In the genomic region with DNA sequence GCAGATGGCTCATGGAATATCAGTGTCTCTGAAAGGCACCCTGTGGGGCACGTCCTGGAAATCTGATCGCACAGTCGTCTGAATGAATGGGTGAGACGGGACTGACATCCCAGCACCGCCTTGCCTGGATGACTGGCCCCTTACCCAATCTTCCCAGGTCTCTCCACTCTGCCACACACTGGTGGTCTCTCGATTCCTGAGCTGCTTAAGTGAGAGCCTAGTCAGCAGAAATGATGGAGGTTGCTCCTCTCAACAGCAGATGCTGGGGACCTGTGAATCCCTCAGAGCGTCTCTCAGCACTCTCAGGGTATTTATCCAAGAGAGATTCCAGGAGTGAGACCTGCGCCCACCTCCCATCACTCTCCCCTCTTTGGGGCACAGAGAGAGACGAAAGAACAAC, we compare ENCODE assay signal across 11 mouse cellular contexts. TPM values are rescaled to one million over a fixed set of nuclear protein-coding genes. Genes with fewer than 3 reads are reported as not detected.
DNase-seq lines count a peak whose midpoint lies in the region; ATAC-seq and TF ChIP-seq lines count a peak whose summit lies in the region.
"Had no signal": no experiment of that assay in that cellular context is flagged by ENCODE, and none has a peak within 500 bp of the region (broad histone marks: within the 10 kb centered on the region; RNA-seq: fewer than 3 reads in every experiment).

No protein-coding gene starts in this region.

- H3K9ac ChIP-seq in forebrain, embryonic 13.5 days = no peak overlapping the region
- H3K9ac ChIP-seq in forebrain, embryonic 11.5 days (ENCODE audit: low read length) = no peak overlapping the region
- H3K9ac ChIP-seq in neural tube, embryonic 12.5 days = no peak overlapping the region
- no peak overlapping the region for H3K9ac ChIP-seq in limb, embryonic 14.5 days (ENCODE audit: low read depth, low read length, severe bottlenecking)
- H3K9ac ChIP-seq in intestine, postnatal 0 days (ENCODE audit: low read depth, low read length) = no peak overlapping the region
- H3K9ac ChIP-seq: stomach, embryonic 15.5 days had no signal

- peak overlapping the region; percentile 34 for H3K4me2 ChIP-seq in forebrain, embryonic 13.5 days
- H3K4me2 ChIP-seq in forebrain, embryonic 11.5 days (ENCODE audit: low read depth, low read length, severe bottlenecking) = no peak overlapping the region
- peak overlapping the region; percentile 24; the same call in 1 of the 2 replicates for H3K4me2 ChIP-seq in neural tube, embryonic 12.5 days (replicated peaks)
- no peak overlapping the region for H3K4me2 ChIP-seq in limb, embryonic 14.5 days (replicated peaks; ENCODE audit: low read depth, low read length, severe bottlenecking)
- no peak overlapping the region for H3K4me2 ChIP-seq in intestine, postnatal 0 days (replicated peaks; ENCODE audit: low read depth)
- H3K4me2 ChIP-seq: stomach, embryonic 15.5 days had no signal

- no peaks in the 10 kb centered on the region for H3K27me3 ChIP-seq in forebrain, embryonic 13.5 days
- no peaks in the 10 kb centered on the region for H3K27me3 ChIP-seq in forebrain, embryonic 11.5 days (ENCODE audit: control insufficient read depth, insufficient read depth, low read length)
- no peaks in the 10 kb centered on the region for H3K27me3 ChIP-seq in neural tube, embryonic 12.5 days (replicated peaks)
- H3K27me3 ChIP-seq in limb, embryonic 14.5 days (ENCODE audit: control insufficient read depth, insufficient read depth, low read length) = no peaks in the 10 kb centered on the region
- H3K27me3 ChIP-seq in intestine, postnatal 0 days (replicated peaks; ENCODE audit: control insufficient read depth, insufficient read depth, low read length) = no peaks in the 10 kb centered on the region
- H3K27me3 ChIP-seq: stomach, embryonic 15.5 days had no signal

- no peaks in the 10 kb centered on the region for H3K9me3 ChIP-seq in forebrain, embryonic 13.5 days (replicated peaks)
- H3K9me3 ChIP-seq in forebrain, embryonic 11.5 days (ENCODE audit: control insufficient read depth, low read length) = no peaks in the 10 kb centered on the region
- H3K9me3 ChIP-seq in neural tube, embryonic 12.5 days = no peaks in the 10 kb centered on the region
- H3K9me3 ChIP-seq in limb, embryonic 14.5 days (ENCODE audit: control insufficient read depth, low read length) = no peaks in the 10 kb centered on the region
- no peaks in the 10 kb centered on the region for H3K9me3 ChIP-seq in intestine, postnatal 0 days (ENCODE audit: control insufficient read depth)
- H3K9me3 ChIP-seq: stomach, embryonic 15.5 days had no signal

- no peaks in the 10 kb centered on the region for H3K36me3 ChIP-seq in forebrain, embryonic 13.5 days (ENCODE audit: poor library complexity, severe bottlenecking)
- H3K36me3 ChIP-seq in forebrain, embryonic 11.5 days (ENCODE audit: control insufficient read depth, insufficient read depth, low read length) = no peaks in the 10 kb centered on the region
- H3K36me3 ChIP-seq in neural tube, embryonic 12.5 days = no peaks in the 10 kb centered on the region
- H3K36me3 ChIP-seq in limb, embryonic 14.5 days (ENCODE audit: control insufficient read depth, insufficient read depth, low read length) = no peaks in the 10 kb centered on the region
- no peaks in the 10 kb centered on the region for H3K36me3 ChIP-seq in intestine, postnatal 0 days (ENCODE audit: control insufficient read depth, insufficient read depth)
- H3K36me3 ChIP-seq: stomach, embryonic 15.5 days had no signal

- no peak overlapping the region for H3K27ac ChIP-seq in forebrain, embryonic 13.5 days
- no peak overlapping the region for H3K27ac ChIP-seq in forebrain, embryonic 11.5 days (ENCODE audit: low read depth, low read length)
- no peak overlapping the region for H3K27ac ChIP-seq in neural tube, embryonic 12.5 days
- H3K27ac ChIP-seq in limb, embryonic 14.5 days (replicated peaks; ENCODE audit: low read depth, low read length) = peak overlapping the region; percentile 67
- no peak overlapping the region for H3K27ac ChIP-seq in intestine, postnatal 0 days (ENCODE audit: low read depth, low read length)
- H3K27ac ChIP-seq: kidney, postnatal 0 days; stomach, embryonic 15.5 days had no signal

- H3K4me1 ChIP-seq in forebrain, embryonic 13.5 days = peaks cover 14% of the 10 kb centered on the region
- H3K4me1 ChIP-seq in forebrain, embryonic 11.5 days (replicated peaks; ENCODE audit: control insufficient read depth, insufficient read depth, low read length) = peaks cover 6% of the 10 kb centered on the region
- peaks cover 10% of the 10 kb centered on the region for H3K4me1 ChIP-seq in neural tube, embryonic 12.5 days
- peaks cover 13% of the 10 kb centered on the region for H3K4me1 ChIP-seq in limb, embryonic 14.5 days (ENCODE audit: control insufficient read depth, insufficient read depth, low read length)
- no peaks in the 10 kb centered on the region for H3K4me1 ChIP-seq in intestine, postnatal 0 days (replicated peaks; ENCODE audit: control insufficient read depth, insufficient read depth, low read length)
- H3K4me1 ChIP-seq: stomach, embryonic 15.5 days had no signal

- TF ChIP-seq POLR2A in limb, embryonic 14.5 days (IDR thresholded peaks at IDR 0.05; ENCODE audit: borderline replicate concordance, extremely low read depth, insufficient read depth, insufficient read length) = no peak

- DNase-seq in forebrain, embryonic 11.5 days (ENCODE audit: low spot score) = no peak
- DNase-seq in neural tube, embryonic 10.5 days (ENCODE audit: extremely low spot score, low spot score) = no peak
- DNase-seq in limb, embryonic 14.5 days (ENCODE audit: low spot score) = no peak
- DNase-seq in cerebellum, adult 9-11 months = no peak
- DNase-seq in cerebellum, adult 18-20 months = no peak
- DNase-seq: heart, postnatal 10 days had no signal

- 22% methylated on average over 9 of the region's 9 CpGs for WGBS in forebrain, embryonic 13.5 days
- 17% methylated on average over 9 of the region's 9 CpGs for WGBS in forebrain, embryonic 11.5 days
- WGBS in neural tube, embryonic 12.5 days = 36% methylated on average over 9 of the region's 9 CpGs
- 41% methylated on average over 9 of the region's 9 CpGs for WGBS in limb, embryonic 14.5 days
- WGBS in intestine, postnatal 0 days = 55% methylated on average over 9 of the region's 9 CpGs

- no peak for TF ChIP-seq CTCF in intestine, postnatal 0 days (IDR thresholded peaks at IDR 0.05; ENCODE audit: low read depth)

- ATAC-seq in forebrain, embryonic 13.5 days = no peak
- no peak for ATAC-seq in forebrain, embryonic 11.5 days (replicated peaks; ENCODE audit: low FRiP score)
- ATAC-seq in neural tube, embryonic 12.5 days (ENCODE audit: low FRiP score, low read depth) = no peak
- ATAC-seq in limb, embryonic 14.5 days (ENCODE audit: low FRiP score, low read depth) = no peak
- ATAC-seq in intestine, postnatal 0 days = no peak

- no peak overlapping the region for H3K4me3 ChIP-seq in forebrain, embryonic 13.5 days
- H3K4me3 ChIP-seq in forebrain, embryonic 11.5 days (ENCODE audit: low read depth, low read length) = no peak overlapping the region
- no peak overlapping the region for H3K4me3 ChIP-seq in neural tube, embryonic 12.5 days
- H3K4me3 ChIP-seq in limb, embryonic 14.5 days (replicated peaks; ENCODE audit: low read length) = no peak overlapping the region
- H3K4me3 ChIP-seq in intestine, postnatal 0 days (ENCODE audit: low read depth, low read length) = no peak overlapping the region
- H3K4me3 ChIP-seq: stomach, embryonic 15.5 days had no signal

RNA-seq across cellular contexts. Expression of gene Zfp281, which starts 36.8 kb away (rescaled TPM):
- polyA plus RNA-seq in forebrain, embryonic 13.5 days (2015; fragmentation: Nextera tagmentation; extraction: Ambion mirVana) = 26.6 and 27.9 TPM in 2 replicates
- 35.6 and 35.9 TPM in 2 replicates for polyA plus RNA-seq in forebrain, embryonic 11.5 days (2014; fragmentation: Nextera tagmentation; extraction: Ambion mirVana)
- 33.8 and 35.2 TPM in 2 replicates for polyA plus RNA-seq in neural tube, embryonic 12.5 days (2016; fragmentation: Nextera tagmentation; extraction: Ambion mirVana)
- polyA plus RNA-seq in limb, embryonic 14.5 days (2012; rRNA removed) = 10.4 and 11.0 TPM in 2 replicates
- polyA plus RNA-seq in limb, embryonic 14.5 days (2014; fragmentation: Nextera tagmentation; extraction: Ambion mirVana) = 21.7 and 27.2 TPM in 2 replicates
- polyA plus RNA-seq in intestine, postnatal 0 days (2015; fragmentation: Nextera tagmentation; extraction: Ambion mirVana) = 6.8 and 7.2 TPM in 2 replicates

Comparison
In these comparisons a context has a peak if more than half of its experiments do, and no peak if none do; other contexts are left out.
1. H3K4me2 ChIP-seq: peak in forebrain, embryonic 13.5 days (single experiment) and neural tube, embryonic 12.5 days (single experiment); none in forebrain, embryonic 11.5 days (single experiment), limb, embryonic 14.5 days (single experiment) and intestine, postnatal 0 days (single experiment).